Mouse (Mus musculus): ENCODE data around the gene Txndc15.
"Not testable (repeated sequence)": the region's sequence is repeated elsewhere in the genome, so short reads cannot be mapped to it uniquely, and the experiment has no call there.

Gene Txndc15

GRCm38 (mm10) chr13:55714501-55715166 lies at the start of gene Txndc15:
TSS of gene Txndc15 (plus strand) at chr13:55714650.
- DNase-seq: peak; percentile 90

- DNase-seq: no peak
These were observed 45.9 kb upstream of the Txndc15 start for GRCm38 (mm10) chr13:55668550-55668949.

GRCm38 (mm10) chr13:55672711-55673110 lies 41.7 kb upstream of the Txndc15 start:
- no peak for DNase-seq

GRCm38 (mm10) chr13:55677364-55677763 lies 37.1 kb upstream of the Txndc15 start:
- no peak for DNase-seq

- DNase-seq: no peak
These were observed 32.2 kb upstream of the Txndc15 start for GRCm38 (mm10) chr13:55682201-55682600.

GRCm38 (mm10) chr13:55683581-55683980 lies 30.9 kb upstream of the Txndc15 start:
- no peak for DNase-seq

- DNase-seq: no peak
These were observed 28.3 kb upstream of the Txndc15 start for GRCm38 (mm10) chr13:55686107-55686633.

GRCm38 (mm10) chr13:55687927-55688602 lies 26.4 kb upstream of the Txndc15 start:
- DNase-seq: no peak

GRCm38 (mm10) chr13:55692535-55693242 lies 21.8 kb upstream of the Txndc15 start, which contains the start of gene B230219D22Rik:
TSS of gene B230219D22Rik (plus strand) at chr13:55693124.
- DNase-seq: peak; percentile 91

- no peak for DNase-seq
These were observed 21.2 kb upstream of the Txndc15 start for GRCm38 (mm10) chr13:55693243-55693721.

GRCm38 (mm10) chr13:55694110-55694509 lies 20.3 kb upstream of the Txndc15 start:
- DNase-seq: no peak

- DNase-seq: not testable (repeated sequence)
These were observed 18.5 kb upstream of the Txndc15 start for GRCm38 (mm10) chr13:55695989-55696388.

- DNase-seq: no peak
These were observed 10.1 kb upstream of the Txndc15 start for GRCm38 (mm10) chr13:55704301-55704700.

- DNase-seq: no peak
These were observed 1.6 kb upstream of the Txndc15 start for GRCm38 (mm10) chr13:55712846-55713245.

- no peak for DNase-seq
These were observed 690 bp downstream of the Txndc15 start for GRCm38 (mm10) chr13:55715167-55715512.

GRCm38 (mm10) chr13:55715908-55716510 lies 1.6 kb downstream of the Txndc15 start:
- DNase-seq: no peak

GRCm38 (mm10) chr13:55721516-55721915 lies 7.1 kb downstream of the Txndc15 start:
- DNase-seq: peak; percentile 54

- DNase-seq: no peak
These were observed 7.5 kb downstream of the Txndc15 start for GRCm38 (mm10) chr13:55721995-55722394.

- DNase-seq: no peak
These were observed 12.2 kb downstream of the Txndc15 start for GRCm38 (mm10) chr13:55726598-55727119.

GRCm38 (mm10) chr13:55727120-55727838 lies 12.8 kb downstream of the Txndc15 start, which contains the start of gene Pcbd2:
TSS of gene Pcbd2 (plus strand) at chr13:55727368.
- peak; percentile 76 for DNase-seq

GRCm38 (mm10) chr13:55727839-55728238 lies 13.4 kb downstream of the Txndc15 start:
- peak; percentile 56 for DNase-seq

- DNase-seq: no peak
These were observed 16.3 kb downstream of the Txndc15 start for GRCm38 (mm10) chr13:55730716-55731115.
